Mouse (Mus musculus): Measurements from ENCODE around the gene Hes3. TPM values are rescaled to one million over a fixed set of nuclear protein-coding genes. Genes with fewer than 3 reads are reported as not detected.

The Hes3 gene
- total RNA-seq, 2 experiments from 2014 or later = not detected

- no peak for DNase-seq (ENCODE audit: low spot score in 2 of 2)
Measured at GRCm38 (mm10) chr4:152307542-152307941, 16.1 kb upstream of the Hes3 start.

DNA sequence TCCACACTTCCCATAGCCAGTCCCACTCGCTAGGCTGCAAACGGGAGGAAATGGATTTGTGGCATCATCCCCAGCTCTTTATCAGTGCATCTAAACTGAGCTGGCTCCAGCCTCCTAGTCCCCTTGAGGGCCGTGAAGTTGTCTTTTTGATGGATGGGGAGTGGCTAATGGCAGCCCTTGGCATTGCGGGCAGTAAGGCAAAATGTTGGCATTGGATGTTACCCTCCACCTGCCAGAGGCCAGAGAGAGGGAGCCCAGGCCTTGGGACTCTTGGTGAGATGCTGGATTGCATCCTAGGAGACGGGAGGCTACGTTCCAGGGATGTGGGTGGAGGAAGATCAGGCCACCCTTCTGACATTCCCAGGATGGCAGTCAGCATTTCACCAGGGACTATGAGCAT, 14.5 kb upstream of the Hes3 start:
- DNase-seq (ENCODE audit: low spot score in 2 of 2) = no peak

DNA sequence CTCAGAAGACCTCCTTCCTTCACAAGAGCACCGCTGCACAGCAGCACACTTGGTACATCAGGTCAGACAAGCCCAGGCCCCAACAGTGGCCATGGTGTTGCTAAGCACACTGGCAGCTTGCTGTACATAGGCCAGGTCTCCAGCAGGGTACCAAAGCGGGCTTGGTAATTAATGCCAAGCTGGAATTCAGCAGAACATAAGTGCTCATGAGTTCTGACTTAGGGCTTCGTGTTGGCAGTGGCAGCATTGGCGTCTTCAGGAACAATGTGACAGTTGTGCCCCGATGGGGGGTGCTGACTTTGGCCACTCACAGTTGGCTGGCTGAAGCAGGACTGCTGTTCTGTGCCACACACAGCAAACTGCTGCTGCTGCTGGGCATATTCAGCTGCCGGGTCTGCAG, 13.2 kb upstream of the Hes3 start:
- DNase-seq (ENCODE audit: low spot score in 2 of 2) = no peak

- DNase-seq (ENCODE audit: low spot score in 2 of 2) = no peak
Measured at GRCm38 (mm10) chr4:152303172-152303571, 11.7 kb upstream of the Hes3 start.

GRCm38 (mm10) chr4:152302012-152302411, 10.6 kb upstream of the Hes3 start:
- no peak for DNase-seq (ENCODE audit: low spot score in 2 of 2)

DNA sequence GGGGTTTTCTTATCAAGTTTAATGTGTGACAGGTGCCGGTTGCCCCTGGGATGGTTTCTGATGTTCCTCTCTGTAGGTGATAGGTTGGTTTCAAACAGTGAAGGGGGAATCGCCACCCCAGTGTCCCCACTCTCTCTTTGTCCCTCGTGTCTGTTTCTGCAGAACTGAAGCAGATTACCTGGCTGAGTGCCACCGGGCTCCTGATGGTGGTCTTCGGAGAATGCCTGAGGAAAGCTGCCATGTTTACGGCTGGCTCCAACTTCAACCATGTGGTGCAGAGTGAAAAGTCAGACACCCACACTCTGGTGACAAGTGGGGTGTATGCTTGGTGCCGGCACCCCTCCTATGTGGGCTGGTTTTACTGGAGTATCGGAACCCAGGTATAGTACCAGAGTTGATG, 8.9 kb upstream of the Hes3 start:
- DNase-seq (ENCODE audit: low spot score in 2 of 2) = no peak

DNA sequence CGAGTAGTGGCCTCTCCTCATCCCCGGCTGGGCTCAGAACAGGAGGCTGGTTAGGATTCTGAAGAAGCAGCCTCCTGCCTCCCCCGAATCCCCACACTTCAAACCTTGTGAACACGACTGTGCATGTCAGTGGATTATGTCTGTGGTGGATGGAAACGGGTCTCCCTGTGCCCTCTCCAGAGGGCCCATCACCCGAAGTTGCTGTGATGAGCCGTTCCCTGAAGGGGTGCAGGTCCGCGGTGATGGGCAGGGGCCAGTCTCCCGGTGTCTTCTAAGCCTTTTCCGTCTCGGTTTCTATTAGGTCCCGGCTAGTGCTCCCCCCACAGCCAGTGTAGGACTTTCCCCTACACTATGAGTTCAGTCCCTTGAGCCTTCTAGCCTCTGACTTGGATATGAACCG, 7.4 kb upstream of the Hes3 start:
- DNase-seq (ENCODE audit: low spot score in 2 of 2) = no peak

DNA sequence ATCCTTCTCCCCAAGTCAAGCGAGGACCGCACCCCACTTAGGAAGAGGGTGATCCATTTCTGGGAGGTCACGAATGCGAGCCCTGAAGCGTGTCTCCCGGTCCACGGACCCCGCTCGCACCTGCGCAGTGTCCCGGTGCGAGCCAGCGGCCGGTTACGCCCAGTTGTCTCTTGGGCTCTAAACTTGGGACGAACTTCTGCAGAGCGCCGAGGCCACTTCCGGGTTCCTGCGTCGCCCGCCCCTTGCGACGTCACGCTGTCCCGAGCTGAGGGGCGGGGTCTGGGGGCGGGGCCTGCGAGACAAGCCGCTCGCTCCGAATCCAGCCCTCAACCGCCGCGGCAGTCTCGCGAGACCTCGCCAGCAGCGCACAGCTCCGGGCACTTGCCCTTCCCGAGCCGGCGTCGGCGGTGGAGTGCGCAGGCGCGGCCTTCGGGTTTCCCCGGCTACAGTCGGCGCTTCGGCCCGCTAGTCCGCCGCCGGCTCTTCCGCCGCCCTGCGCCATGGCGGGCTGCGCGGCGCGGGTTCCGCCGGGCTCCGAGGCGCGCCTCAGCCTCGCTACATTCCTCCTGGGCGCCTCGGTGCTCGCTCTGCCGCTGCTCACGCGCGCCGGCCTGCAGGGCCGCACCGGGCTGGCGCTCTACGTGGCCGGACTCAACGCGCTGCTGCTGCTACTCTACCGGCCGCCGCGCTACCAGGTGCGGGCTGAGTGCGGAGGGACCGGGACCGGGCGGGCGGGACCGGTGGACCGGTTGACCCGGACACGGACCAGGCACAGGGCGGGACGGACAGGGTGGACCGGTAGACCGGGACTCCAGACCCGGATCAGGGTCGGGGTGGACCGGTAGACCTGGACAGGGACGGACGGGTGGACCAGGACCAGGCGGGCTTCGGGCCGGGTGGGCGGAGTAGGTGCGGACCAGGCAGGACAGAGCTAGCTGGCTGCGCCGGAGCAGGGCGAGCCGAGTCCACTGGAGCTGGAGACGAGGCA, 5.7 kb upstream of the Hes3 start, which contains the start of gene Icmt:
Gene Icmt, plus strand, starts transcription at position 354 of the 988 bp plus-strand sequence.
- peak; percentile 98 to 99 for DNase-seq (ENCODE audit: low spot score in 2 of 2)

DNA sequence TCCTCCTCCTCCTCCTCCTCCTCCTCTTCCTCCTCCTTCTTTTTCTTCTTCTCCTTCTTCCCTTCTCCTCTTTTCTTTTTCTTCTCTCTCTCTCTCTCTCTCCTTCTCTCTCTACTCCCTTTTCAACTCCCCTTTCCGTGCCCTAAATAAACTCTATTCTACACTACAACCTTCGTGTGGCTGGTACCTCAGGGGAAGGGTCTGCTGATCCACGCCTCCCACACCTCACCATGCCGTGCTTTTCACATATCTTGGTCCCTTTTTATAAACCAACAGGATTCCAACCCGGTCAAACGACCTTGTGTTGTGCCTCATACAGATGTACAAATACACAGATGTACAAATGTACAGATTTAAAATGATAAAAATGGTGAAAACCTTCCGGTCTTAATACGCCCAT, 4.9 kb upstream of the Hes3 start:
- DNase-seq (ENCODE audit: low spot score in 2 of 2) = no peak

DNA sequence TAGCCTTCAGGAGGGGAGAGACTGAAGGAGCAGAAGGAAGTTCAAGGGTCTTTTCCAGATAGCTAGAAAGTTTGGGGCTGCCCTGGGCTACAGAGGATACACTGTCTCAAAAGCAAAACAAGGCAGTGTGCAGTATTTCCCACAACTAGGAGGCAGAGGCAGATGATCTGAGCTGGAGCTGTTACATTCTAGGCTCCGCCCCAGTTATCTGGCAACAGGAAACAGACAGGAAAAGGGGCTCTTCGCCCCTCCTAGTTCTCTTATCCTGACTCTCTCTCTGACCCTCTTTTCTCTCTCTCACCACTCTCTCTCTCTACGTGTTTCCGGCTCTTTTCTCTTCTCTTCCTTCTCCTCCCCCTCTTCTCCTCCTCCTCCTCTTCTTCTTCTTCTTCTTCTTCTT, 4.5 kb upstream of the Hes3 start:
- DNase-seq (ENCODE audit: low spot score in 2 of 2) = no peak

DNA sequence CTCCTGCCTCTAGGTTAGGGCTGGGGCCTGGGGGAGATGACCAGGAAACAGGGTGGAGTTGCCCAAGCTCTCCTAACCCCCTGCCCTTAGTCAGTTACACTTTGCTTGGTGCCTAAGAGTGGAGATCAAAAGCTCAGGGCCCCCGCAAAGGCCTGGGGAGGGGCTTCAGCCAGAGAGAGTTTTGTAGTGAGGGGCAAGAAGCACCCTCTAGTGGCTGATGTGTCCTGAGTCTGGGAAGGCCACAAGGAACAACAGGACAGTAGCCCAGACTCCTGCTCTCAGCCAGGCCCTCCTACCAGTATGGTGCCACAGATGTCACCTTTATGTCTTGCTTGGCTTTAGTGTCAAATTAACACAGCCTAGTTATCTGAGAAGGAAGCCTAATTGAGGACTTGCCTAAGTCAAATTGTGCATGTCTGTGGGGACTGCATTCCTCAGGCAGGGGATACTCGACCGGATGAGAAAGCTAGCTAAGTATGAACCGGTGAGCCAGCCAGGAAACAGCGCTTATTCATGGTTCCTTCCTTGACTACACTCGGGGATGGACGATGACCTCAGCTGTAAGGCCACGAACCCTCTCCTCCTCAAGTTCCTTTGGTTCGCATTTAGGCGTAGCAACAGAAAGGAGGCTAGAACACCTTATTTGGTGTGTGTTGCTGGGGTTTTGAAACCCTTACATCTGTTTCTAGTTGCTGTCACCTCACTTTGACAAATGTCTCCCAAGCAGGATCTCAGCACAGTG, 2.9 kb upstream of the Hes3 start:
- no peak for DNase-seq (ENCODE audit: low spot score in 2 of 2)

- no peak for DNase-seq (ENCODE audit: low spot score in 2 of 2)
Measured at GRCm38 (mm10) chr4:152292102-152292765, 772 bp upstream of the Hes3 start.

DNA sequence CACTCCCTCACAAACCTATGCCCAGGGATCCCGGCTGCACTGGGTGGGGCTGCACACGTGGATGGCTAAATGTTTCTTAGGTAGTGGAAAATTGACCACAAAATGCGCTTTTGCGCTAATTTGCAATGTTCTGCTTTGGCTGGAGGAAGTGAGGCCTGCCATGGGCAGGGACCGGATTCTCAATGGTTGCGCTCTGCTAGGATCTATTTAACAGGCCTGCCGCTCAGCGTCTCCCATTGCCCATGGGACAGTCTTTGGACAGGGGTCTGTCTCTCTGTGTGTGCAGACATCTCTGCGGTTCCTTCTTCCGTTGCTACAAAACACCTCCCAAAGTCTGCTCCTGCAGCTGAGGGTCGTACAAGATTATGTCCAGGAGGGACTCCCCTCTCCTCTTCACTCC, 471 bp downstream of the Hes3 start:
- DNase-seq (ENCODE audit: low spot score in 2 of 2) = no peak

- no peak for DNase-seq (ENCODE audit: low spot score in 2 of 2)
Measured at GRCm38 (mm10) chr4:152290385-152290784, 1.1 kb downstream of the Hes3 start.

DNA sequence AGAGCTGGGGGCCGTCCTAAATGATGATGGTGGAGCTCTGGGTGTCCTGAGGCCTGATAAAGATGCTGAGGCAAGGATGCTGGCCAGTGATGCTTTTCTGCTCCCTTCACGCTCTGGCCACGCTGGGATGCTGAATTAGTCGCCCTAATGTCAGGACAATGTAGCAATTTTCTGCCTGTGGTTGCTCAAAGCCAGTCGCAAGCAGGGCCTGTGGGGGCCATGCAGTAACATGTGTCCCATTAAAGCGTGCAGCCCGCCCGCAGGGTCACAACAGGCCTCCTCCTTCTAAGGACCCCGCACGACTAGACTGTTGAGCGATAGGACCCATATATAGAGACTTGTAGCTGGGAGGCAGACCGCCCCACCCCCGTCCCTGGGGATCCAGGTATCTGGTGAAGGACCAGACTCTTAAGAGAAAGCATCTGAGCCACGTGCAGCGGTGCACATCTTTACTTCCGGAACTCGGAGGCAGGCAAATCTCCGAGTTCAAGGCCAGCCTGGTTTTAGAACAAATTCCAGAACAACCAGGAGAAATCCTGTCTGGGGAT, 3.0 kb downstream of the Hes3 start:
- DNase-seq (ENCODE audit: low spot score in 2 of 2) = no peak

GRCm38 (mm10) chr4:152287317-152288120, 3.9 kb downstream of the Hes3 start:
- no peak for DNase-seq (ENCODE audit: low spot score in 2 of 2)

DNA sequence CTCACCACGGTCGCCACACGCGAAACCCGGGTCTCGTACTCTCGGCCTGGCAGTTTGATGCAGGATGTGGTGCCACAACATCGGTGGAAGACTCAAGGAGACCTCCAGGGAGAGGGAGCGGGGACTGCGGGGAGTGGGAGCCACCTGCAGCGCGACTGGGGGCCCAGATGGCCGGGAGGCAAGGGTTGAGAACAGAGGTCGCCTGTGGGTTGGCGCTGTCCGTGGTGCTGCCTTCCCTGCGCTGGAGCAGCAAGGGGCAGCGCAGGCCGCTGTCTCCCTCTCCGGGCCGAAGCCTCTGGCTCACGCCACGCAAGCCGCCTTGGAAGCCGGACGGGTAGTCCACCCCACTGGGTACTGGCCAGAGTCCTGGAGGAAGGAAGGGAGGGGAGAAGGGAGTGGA, 4.6 kb downstream of the Hes3 start:
- no peak for DNase-seq (ENCODE audit: low spot score in 2 of 2)

GRCm38 (mm10) chr4:152286183-152286582, 5.3 kb downstream of the Hes3 start:
- DNase-seq (ENCODE audit: low spot score in 2 of 2) = no peak

DNA sequence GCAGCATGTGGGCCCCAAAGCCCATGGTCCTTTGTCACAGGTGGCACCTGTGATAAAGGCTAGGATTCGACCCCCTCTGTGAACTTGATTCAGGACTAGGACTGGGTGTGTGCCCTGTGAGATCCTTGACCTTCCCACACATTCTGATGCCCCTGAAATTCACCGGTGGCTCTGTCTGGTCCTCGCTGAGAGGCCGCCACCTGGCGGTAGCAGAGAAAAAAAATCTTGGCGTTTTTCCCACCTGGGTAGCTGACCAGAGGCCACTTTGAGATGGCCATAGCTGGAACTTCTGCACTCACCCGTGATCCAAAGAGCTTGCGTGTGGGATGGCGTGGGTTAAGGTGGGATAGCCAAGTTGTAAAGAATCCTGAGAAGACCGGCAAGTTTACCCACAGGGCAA, 6.0 kb downstream of the Hes3 start:
- DNase-seq (ENCODE audit: low spot score in 2 of 2) = peak; percentile 42 to 57

DNA sequence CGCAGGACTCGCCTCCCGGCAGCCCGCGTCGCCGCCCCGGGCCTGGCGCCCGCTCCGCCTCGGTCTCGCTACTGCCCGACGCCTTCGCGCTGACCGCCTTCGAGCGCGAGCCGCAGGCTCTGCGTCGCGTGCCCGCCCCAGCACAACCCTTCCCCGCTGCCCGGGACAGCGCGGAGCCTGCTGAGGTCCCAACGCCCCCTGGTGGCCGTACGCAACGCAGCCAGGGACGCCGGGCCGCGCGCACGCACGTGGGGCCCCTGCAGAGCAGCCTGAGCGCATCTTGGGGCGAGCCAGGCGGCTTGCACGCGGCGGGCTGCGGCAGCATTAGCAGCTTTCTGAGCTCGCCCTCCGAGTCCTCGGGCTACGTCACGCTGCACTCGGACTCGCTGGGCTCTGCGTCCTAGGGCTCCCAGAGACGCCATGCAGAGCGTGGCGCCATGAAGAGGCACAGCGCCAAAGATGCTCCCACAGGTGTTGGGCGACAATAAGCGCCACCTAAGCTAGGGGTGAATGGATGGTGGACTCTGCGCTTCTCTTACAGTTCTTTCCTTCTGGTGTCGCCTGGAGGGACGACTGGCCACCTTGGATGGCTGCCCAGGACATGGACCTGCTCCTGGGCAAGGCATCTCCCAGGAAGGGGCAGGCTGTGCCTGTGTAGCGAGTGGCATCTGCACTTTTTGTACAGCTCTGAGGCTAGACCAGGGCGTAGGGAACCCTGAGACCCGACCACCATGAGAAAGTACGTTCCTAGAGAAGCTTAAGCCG, 8.1 kb downstream of the Hes3 start:
- DNase-seq (ENCODE audit: low spot score in 2 of 2) = peak; percentile 80 to 83
